Mouse (Mus musculus): Measurements from ENCODE around the gene Amn. TPM values are rescaled to one million over a fixed set of nuclear protein-coding genes. Genes with fewer than 3 reads are reported as not detected.

Gene Amn
- 0.28 and 0.29 TPM in 2 replicates for polyA plus RNA-seq (2014; fragmentation: Nextera tagmentation; extraction: Ambion mirVana)

DNA sequence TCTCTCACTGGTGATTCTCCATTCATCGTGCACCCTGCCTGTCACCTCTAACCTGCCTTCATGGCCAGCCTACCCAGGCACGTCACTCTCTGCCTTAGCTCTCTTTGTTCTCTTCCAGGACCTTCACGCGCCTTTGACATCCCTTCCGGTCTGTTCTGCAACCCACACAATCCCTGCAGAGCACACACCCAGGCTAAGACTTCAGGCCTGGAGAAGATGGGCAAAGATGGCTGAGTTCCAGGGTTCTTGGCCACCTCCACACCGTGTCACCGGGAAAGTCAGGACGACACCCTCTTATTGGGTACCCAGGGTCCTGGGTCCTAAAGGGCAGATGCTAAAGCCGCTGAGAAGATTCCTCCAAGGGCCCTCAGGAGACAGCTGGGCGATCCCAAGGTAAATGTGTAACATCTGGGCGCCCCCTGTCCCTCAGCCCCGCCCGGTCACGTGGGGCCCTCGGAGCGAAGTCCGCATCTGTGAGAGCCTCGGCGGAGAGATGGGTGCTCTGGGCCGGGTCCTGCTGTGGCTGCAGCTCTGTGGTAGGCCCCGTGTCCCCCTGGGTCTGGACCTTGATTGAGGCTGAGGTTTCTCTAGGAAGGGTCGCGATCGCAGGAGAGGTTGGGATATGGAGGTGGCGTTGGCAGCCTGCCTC, at the start of gene Amn:
TSS of gene Amn (plus strand) at position 467 of the 649 bp plus-strand sequence.
- no peak within 1 kb of the TSS for H3K27ac ChIP-seq (replicated peaks; ENCODE audit: low read depth, low read length)
- DNase-seq (ENCODE audit: low spot score) (no peak), ATAC-seq (ENCODE audit: insufficient number of reproducible peaks, low FRiP score, low TSS enrichment, low read depth) (no peak)
- peak within 1 kb of the TSS; percentile 25; the same call in 1 of the 2 replicates for H3K4me2 ChIP-seq (ENCODE audit: low read depth, severe bottlenecking)
- 34% methylated on average over 25 of the region's 25 CpGs for WGBS
- no peaks in the 10 kb centered on the region for H3K9me3 ChIP-seq (ENCODE audit: control insufficient read depth, low read length)
- H3K4me3 ChIP-seq (ENCODE audit: low read depth, low read length), result no peak within 1 kb of the TSS
- H3K36me3 ChIP-seq (ENCODE audit: control insufficient read depth, insufficient read depth, low read length), result no peaks in the 10 kb centered on the region
- H3K27me3 ChIP-seq (ENCODE audit: control insufficient read depth, insufficient read depth, low read length), result peaks cover 62% of the 10 kb centered on the region
- no peak within 1 kb of the TSS for H3K9ac ChIP-seq (ENCODE audit: low read length)
- H3K4me1 ChIP-seq (ENCODE audit: control insufficient read depth, insufficient read depth, low read length), result peaks cover 20% of the 10 kb centered on the region

DNA sequence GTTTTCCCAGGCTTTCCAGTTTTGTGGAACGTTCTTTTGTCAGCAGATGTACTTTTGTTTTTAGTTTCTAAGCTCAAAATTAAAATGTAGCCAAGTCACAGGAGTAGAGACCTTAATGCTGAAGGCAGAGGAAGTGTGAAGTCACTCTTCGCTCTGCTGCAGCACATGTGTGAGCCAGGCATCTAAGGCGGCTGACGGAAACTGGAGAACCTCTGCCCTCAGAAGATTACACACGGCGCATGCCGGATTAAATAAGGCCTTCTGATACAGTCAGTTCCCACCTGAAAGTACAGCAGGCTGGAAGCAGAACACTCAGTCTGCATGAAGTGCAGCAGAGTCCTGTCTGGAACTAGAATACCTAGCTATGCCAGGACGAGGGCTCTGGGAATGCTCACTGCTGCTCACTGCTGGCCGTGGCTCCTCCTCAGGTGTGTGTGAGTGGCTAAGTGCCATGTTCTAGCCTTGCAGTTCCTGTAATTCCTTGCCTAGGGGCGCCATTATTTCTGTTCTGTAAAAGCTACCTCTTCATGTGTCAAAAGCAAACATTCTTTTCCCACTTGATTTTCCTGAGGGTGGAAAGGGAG, 45.6 kb upstream of the Amn start:
- Histone ChIP-seq H3K9me3 (ENCODE audit: control insufficient read depth, low read length) (no peaks in the 10 kb centered on the region; the same call in 1 of the 2 replicates), H3K9ac (ENCODE audit: low read length) (no peak overlapping the region), H3K4me3 (ENCODE audit: low read depth, low read length) (no peak overlapping the region), H3K27ac (replicated peaks; ENCODE audit: low read depth, low read length) (no peak overlapping the region), H3K4me1 (ENCODE audit: control insufficient read depth, insufficient read depth, low read length) (no peaks in the 10 kb centered on the region), H3K27me3 (ENCODE audit: control insufficient read depth, insufficient read depth, low read length) (no peaks in the 10 kb centered on the region), H3K36me3 (ENCODE audit: control insufficient read depth, insufficient read depth, low read length) (peaks cover 12% of the 10 kb centered on the region; the same call in 1 of the 2 replicates), H3K4me2 (ENCODE audit: low read depth, severe bottlenecking) (no peak overlapping the region)
- WGBS, result 80% methylated on average over 10 of the region's 10 CpGs
- ATAC-seq (ENCODE audit: insufficient number of reproducible peaks, low FRiP score, low TSS enrichment, low read depth) (no peak; the same call in 1 of the 2 replicates), DNase-seq (ENCODE audit: low spot score) (no peak)

DNA sequence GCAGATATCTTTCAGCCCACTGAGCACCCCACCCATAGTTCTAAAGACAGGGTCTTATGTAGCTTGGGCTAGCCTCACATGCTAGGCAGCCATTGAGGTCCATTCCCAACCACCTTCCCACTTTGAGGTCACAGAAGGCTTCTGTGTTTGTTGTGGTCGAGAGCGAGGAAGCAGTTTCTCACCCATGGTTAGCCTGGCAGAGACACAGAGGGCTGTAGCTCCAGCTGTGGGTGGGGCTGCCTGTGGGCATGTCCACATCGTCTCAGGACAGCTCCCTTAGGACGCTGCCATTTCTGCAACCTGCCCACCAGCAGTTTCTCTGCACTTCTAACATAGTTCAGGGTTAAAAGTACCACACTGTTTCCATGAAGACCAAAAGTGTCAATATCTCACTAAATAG, 43.5 kb upstream of the Amn start:
- no peaks in the 10 kb centered on the region for H3K4me1 ChIP-seq (ENCODE audit: control insufficient read depth, insufficient read depth, low read length)
- DNase-seq (ENCODE audit: low spot score), result no peak
- no peak for ATAC-seq (ENCODE audit: insufficient number of reproducible peaks, low FRiP score, low TSS enrichment, low read depth)
- no peak overlapping the region for H3K9ac ChIP-seq (ENCODE audit: low read length)
- WGBS, result 81% methylated on average over 4 of the region's 4 CpGs
- no peaks in the 10 kb centered on the region for H3K9me3 ChIP-seq (ENCODE audit: control insufficient read depth, low read length)
- H3K27me3 ChIP-seq (ENCODE audit: control insufficient read depth, insufficient read depth, low read length), result no peaks in the 10 kb centered on the region
- H3K27ac ChIP-seq (replicated peaks; ENCODE audit: low read depth, low read length), result no peak overlapping the region
- peaks cover 4% of the 10 kb centered on the region; the same call in 1 of the 2 replicates for H3K36me3 ChIP-seq (ENCODE audit: control insufficient read depth, insufficient read depth, low read length)
- no peak overlapping the region for H3K4me3 ChIP-seq (ENCODE audit: low read depth, low read length)
- H3K4me2 ChIP-seq (ENCODE audit: low read depth, severe bottlenecking), result no peak overlapping the region

DNA sequence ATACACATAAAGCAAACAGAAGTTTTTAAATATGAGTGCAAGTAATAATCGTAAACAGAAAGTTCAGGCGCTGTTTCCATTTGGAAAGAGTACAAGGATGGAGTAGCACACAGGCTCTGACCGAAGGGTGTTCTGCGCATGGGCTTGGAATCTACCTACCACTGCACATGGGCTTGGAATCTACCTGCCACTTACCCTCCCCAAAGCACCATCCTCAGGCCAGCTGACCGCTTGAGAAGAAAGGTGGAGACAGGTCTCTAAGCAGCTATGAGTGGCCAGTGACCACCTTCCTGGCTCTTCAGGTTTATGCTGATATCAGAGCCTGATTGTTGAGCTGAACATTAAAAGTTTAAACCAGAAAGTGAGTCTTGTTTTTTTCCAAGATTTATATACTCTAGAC, 42.4 kb upstream of the Amn start:
- no peak for ATAC-seq (ENCODE audit: insufficient number of reproducible peaks, low FRiP score, low TSS enrichment, low read depth)
- Histone ChIP-seq H3K36me3 (ENCODE audit: control insufficient read depth, insufficient read depth, low read length) (0 out of 2 replicates have a peak, but pooled peaks cover 2% of the 10 kb centered on the region), H3K9ac (ENCODE audit: low read length) (no peak overlapping the region), H3K4me2 (ENCODE audit: low read depth, severe bottlenecking) (no peak overlapping the region), H3K4me1 (ENCODE audit: control insufficient read depth, insufficient read depth, low read length) (no peaks in the 10 kb centered on the region), H3K27me3 (ENCODE audit: control insufficient read depth, insufficient read depth, low read length) (no peaks in the 10 kb centered on the region), H3K4me3 (ENCODE audit: low read depth, low read length) (no peak overlapping the region), H3K9me3 (ENCODE audit: control insufficient read depth, low read length) (no peaks in the 10 kb centered on the region), H3K27ac (replicated peaks; ENCODE audit: low read depth, low read length) (no peak overlapping the region)
- 91% methylated on average over 5 of the region's 5 CpGs for WGBS
- DNase-seq (ENCODE audit: low spot score), result no peak

DNA sequence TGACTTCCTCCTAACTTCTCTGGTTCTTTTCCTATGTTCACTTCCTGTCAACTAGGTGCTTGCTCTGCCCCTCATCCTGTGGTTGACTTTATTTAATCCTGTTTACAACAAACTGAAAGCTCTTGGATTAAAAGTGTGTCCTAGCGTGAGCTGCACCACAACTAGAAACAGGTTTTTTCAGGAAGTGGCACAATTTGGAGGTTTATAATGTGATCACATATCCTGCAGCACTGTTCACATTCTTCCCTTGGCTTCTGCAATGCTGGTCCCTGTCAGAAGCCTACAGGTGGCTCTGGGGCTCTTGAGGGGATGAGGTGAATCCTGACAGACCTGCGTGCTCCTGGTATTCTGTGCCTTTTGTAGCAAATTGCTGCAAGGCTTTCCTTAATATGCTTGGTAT, 40.1 kb upstream of the Amn start:
- DNase-seq (ENCODE audit: low spot score) (no peak), ATAC-seq (ENCODE audit: insufficient number of reproducible peaks, low FRiP score, low TSS enrichment, low read depth) (no peak)
- Histone ChIP-seq H3K4me1 (ENCODE audit: control insufficient read depth, insufficient read depth, low read length) (no peaks in the 10 kb centered on the region), H3K9ac (ENCODE audit: low read length) (no peak overlapping the region), H3K36me3 (ENCODE audit: control insufficient read depth, insufficient read depth, low read length) (peaks cover 2% of the 10 kb centered on the region; the same call in 1 of the 2 replicates), H3K27ac (replicated peaks; ENCODE audit: low read depth, low read length) (no peak overlapping the region), H3K4me2 (ENCODE audit: low read depth, severe bottlenecking) (no peak overlapping the region), H3K27me3 (ENCODE audit: control insufficient read depth, insufficient read depth, low read length) (no peaks in the 10 kb centered on the region), H3K9me3 (ENCODE audit: control insufficient read depth, low read length) (no peaks in the 10 kb centered on the region), H3K4me3 (ENCODE audit: low read depth, low read length) (no peak overlapping the region)
- WGBS, result 91% methylated on average over 2 of the region's 2 CpGs

DNA sequence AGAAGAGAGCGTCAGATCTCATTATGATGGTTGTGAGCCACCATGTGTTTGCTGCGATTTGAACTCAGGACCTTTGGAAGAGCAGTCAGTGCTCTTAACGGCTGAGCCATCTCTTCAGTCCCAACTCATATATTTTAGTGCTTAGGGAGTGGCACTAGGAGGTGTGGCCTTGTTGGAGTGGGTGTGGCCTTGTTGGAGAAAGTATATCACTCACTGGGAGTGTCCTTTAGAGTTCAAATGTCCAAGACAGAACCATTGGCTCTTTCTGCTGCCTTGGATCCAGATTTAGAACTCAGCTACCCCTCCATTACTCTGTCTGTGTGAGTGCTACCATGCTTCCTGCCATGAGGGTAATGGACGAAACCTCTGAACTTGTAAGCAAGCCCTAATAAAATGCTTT, 37.1 kb upstream of the Amn start:
- Histone ChIP-seq H3K4me1 (ENCODE audit: control insufficient read depth, insufficient read depth, low read length) (no peaks in the 10 kb centered on the region), H3K4me3 (ENCODE audit: low read depth, low read length) (no peak overlapping the region), H3K9me3 (ENCODE audit: control insufficient read depth, low read length) (no peaks in the 10 kb centered on the region), H3K9ac (ENCODE audit: low read length) (no peak overlapping the region), H3K27me3 (ENCODE audit: control insufficient read depth, insufficient read depth, low read length) (no peaks in the 10 kb centered on the region; the same call in 1 of the 2 replicates), H3K27ac (replicated peaks; ENCODE audit: low read depth, low read length) (no peak overlapping the region), H3K36me3 (ENCODE audit: control insufficient read depth, insufficient read depth, low read length) (peaks cover 8% of the 10 kb centered on the region; the same call in 1 of the 2 replicates), H3K4me2 (ENCODE audit: low read depth, severe bottlenecking) (no peak overlapping the region)
- DNase-seq (ENCODE audit: low spot score) (no peak), ATAC-seq (ENCODE audit: insufficient number of reproducible peaks, low FRiP score, low TSS enrichment, low read depth) (no peak)
- 89% methylated on average over 4 of the region's 4 CpGs for WGBS

DNA sequence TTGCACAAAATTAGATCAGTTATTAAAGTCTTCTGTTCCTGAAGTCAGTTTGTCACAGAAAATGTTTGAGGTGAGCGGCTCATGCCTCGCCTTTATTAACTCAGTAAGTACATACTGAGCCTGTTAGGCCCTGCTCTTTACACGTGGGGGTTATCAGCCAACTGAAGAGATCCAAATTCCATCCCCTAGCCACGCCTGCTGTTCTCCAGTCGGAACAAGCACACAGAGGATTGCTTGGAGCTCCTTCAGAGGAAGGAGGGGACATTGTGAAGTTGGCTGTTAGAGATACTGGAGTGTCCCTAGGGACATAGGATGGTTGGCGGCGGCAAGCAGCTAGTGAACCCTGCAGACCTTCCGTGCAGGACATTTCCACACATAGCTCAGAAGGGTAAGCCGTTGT, 36.5 kb upstream of the Amn start:
- no peaks in the 10 kb centered on the region for H3K4me1 ChIP-seq (ENCODE audit: control insufficient read depth, insufficient read depth, low read length)
- no peaks in the 10 kb centered on the region; the same call in 1 of the 2 replicates for H3K27me3 ChIP-seq (ENCODE audit: control insufficient read depth, insufficient read depth, low read length)
- no peaks in the 10 kb centered on the region for H3K9me3 ChIP-seq (ENCODE audit: control insufficient read depth, low read length)
- H3K27ac ChIP-seq (replicated peaks; ENCODE audit: low read depth, low read length), result no peak overlapping the region
- H3K36me3 ChIP-seq (ENCODE audit: control insufficient read depth, insufficient read depth, low read length), result peaks cover 8% of the 10 kb centered on the region; the same call in 1 of the 2 replicates
- H3K9ac ChIP-seq (ENCODE audit: low read length), result no peak overlapping the region
- no peak overlapping the region for H3K4me3 ChIP-seq (ENCODE audit: low read depth, low read length)
- no peak overlapping the region for H3K4me2 ChIP-seq (ENCODE audit: low read depth, severe bottlenecking)
- WGBS, result 89% methylated on average over 9 of the region's 9 CpGs
- ATAC-seq (ENCODE audit: insufficient number of reproducible peaks, low FRiP score, low TSS enrichment, low read depth) (no peak), DNase-seq (ENCODE audit: low spot score) (no peak)

DNA sequence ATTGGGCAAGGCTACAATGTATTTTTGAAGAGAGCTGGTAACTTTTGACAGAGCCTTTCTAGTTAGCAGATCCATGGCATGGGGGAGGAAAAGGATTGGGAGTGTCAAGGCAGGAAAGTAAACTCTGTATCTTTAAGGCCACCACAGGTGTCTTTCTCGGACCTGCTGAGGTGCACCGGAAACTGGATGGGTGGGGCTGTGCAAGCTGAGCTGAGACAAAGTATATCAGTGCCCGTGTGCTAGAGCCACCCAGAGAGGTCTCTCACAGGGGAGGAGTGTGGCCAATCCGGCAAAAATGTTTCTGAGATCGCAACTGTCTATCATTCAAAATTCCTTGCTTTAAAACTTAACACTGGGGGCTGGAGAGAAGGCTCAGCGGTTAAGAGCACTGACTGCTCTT, 35.3 kb upstream of the Amn start:
- Histone ChIP-seq H3K27me3 (ENCODE audit: control insufficient read depth, insufficient read depth, low read length) (no peaks in the 10 kb centered on the region; the same call in 1 of the 2 replicates), H3K36me3 (ENCODE audit: control insufficient read depth, insufficient read depth, low read length) (peaks cover 8% of the 10 kb centered on the region; the same call in 1 of the 2 replicates), H3K4me1 (ENCODE audit: control insufficient read depth, insufficient read depth, low read length) (no peaks in the 10 kb centered on the region), H3K4me2 (ENCODE audit: low read depth, severe bottlenecking) (no peak overlapping the region), H3K27ac (replicated peaks; ENCODE audit: low read depth, low read length) (no peak overlapping the region), H3K9ac (ENCODE audit: low read length) (no peak overlapping the region), H3K4me3 (ENCODE audit: low read depth, low read length) (no peak overlapping the region), H3K9me3 (ENCODE audit: control insufficient read depth, low read length) (no peaks in the 10 kb centered on the region)
- ATAC-seq (ENCODE audit: insufficient number of reproducible peaks, low FRiP score, low TSS enrichment, low read depth) (no peak), DNase-seq (ENCODE audit: low spot score) (no peak)
- 91% methylated on average over 6 of the region's 6 CpGs for WGBS

Data from limb, embryonic 11.5 days (tissue).